13 mouse cellular contexts compared by ENCODE assay signal in the genomic region with DNA sequence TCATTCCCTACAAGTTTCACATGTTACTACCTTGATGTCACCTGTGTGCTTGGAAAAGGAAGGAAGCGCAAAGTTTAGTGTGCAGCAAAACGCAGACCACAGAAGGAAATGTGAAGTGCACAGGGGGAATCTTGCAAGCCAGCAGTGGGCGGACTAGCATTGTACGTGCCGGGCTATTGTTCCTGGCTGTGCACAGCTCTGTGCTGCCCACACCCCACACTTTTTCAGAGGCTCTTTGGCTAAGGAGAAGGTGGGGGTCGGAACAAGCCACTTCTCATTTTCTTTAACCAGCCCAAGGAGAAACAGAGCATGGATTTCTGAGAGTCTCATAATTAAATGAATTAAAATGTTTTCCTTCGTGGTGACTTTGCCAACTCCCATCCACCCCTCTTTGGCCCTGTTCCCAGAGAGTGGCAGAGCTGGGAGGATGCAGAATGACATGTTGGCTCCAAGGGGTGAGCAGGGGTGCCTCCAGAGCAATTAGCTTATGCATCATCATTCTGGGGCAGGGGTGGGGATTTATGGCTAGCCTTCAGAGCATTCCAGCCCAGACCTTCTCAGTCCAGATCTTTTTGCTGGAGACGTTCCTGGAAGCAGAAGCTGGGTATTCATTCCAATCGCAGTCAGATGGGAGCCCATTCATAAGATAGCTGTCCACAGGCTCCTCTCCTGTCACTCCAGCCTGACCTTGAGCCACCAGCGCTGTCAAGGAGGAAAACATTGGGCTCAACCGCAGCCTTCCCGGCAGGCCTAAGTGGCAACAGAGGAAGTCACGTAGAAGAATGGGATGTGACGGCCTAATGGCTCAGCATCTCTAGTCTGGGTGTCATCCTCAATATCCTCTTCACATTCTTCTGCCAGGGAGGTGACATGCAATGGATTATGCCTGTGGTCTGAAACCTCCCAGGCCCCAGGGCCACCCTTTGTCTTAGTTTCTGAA.
DNase-seq lines count a peak whose midpoint lies in the region; ATAC-seq and TF ChIP-seq lines count a peak whose summit lies in the region.
"Had no signal": no experiment of that assay in that cellular context is flagged by ENCODE, and none has a peak within 500 bp of the region (broad histone marks: within the 10 kb centered on the region; RNA-seq: fewer than 3 reads in every experiment).

No protein-coding gene starts in this region.

- POLR2A ChIA-PET in Patski (lab: Charles Lee) = no interaction called here

- H3K36me3 ChIP-seq in forebrain, embryonic 14.5 days (ENCODE audit: control insufficient read depth, insufficient read depth, low read length) = no peaks in the 10 kb centered on the region
- H3K36me3 ChIP-seq in forebrain, embryonic 11.5 days (ENCODE audit: control insufficient read depth, insufficient read depth, low read length) = no peaks in the 10 kb centered on the region
- no peaks in the 10 kb centered on the region for H3K36me3 ChIP-seq in lung, embryonic 14.5 days (ENCODE audit: insufficient read depth)
- H3K36me3 ChIP-seq in kidney, embryonic 14.5 days (ENCODE audit: control insufficient read depth, insufficient read depth, low read length) = no peaks in the 10 kb centered on the region
- H3K36me3 ChIP-seq: liver, embryonic 15.5 days had no signal

- no peak overlapping the region for H3K9ac ChIP-seq in forebrain, embryonic 14.5 days (ENCODE audit: low read length)
- no peak overlapping the region for H3K9ac ChIP-seq in forebrain, embryonic 11.5 days (ENCODE audit: low read length)
- H3K9ac ChIP-seq in lung, embryonic 14.5 days = no peak overlapping the region
- no peak overlapping the region for H3K9ac ChIP-seq in kidney, embryonic 14.5 days (ENCODE audit: low read depth, low read length)
- H3K9ac ChIP-seq: liver, embryonic 15.5 days had no signal

- H3K9me3 ChIP-seq in forebrain, embryonic 14.5 days (replicated peaks; ENCODE audit: control insufficient read depth, low read length) = no peaks in the 10 kb centered on the region
- no peaks in the 10 kb centered on the region for H3K9me3 ChIP-seq in forebrain, embryonic 11.5 days (ENCODE audit: control insufficient read depth, low read length)
- H3K9me3 ChIP-seq in lung, embryonic 14.5 days (ENCODE audit: low read depth, low read length) = no peaks in the 10 kb centered on the region
- no peaks in the 10 kb centered on the region for H3K9me3 ChIP-seq in kidney, embryonic 14.5 days (ENCODE audit: control insufficient read depth, low read length)
- H3K9me3 ChIP-seq: liver, embryonic 15.5 days had no signal

- peak; percentile 29; the same call in 1 of the 2 replicates for ATAC-seq in forebrain, embryonic 14.5 days
- ATAC-seq in forebrain, embryonic 11.5 days (replicated peaks; ENCODE audit: low FRiP score) = no peak
- ATAC-seq in lung, embryonic 14.5 days (ENCODE audit: insufficient read depth) = no peak
- ATAC-seq in Patski = peak; percentile 10
- peak; percentile 81 to 84 for ATAC-seq in hematopoietic stem cell, adult 5-6 weeks (replicated peaks in 1 of 2; ENCODE audit: insufficient read depth in 1 of 2, low FRiP score in 2 of 2, low TSS enrichment in 1 of 2, low read depth in 1 of 2, poor library complexity in 2 of 2, severe bottlenecking in 2 of 2)
- ATAC-seq in kidney, embryonic 14.5 days (ENCODE audit: low FRiP score, low TSS enrichment) = no peak

- CTCF ChIA-PET in Patski (lab: Charles Lee) = interaction anchor here (0.8 to 1.4 kb wide), 3 partner anchors 29 to 144 kb away, joined by 3 to 5 read pairs (median 4); no protein-coding TSS in a partner anchor

- H3K27ac ChIP-seq in forebrain, embryonic 14.5 days (ENCODE audit: low read depth, low read length) = no peak overlapping the region
- no peak overlapping the region for H3K27ac ChIP-seq in forebrain, embryonic 11.5 days (ENCODE audit: low read depth, low read length)
- H3K27ac ChIP-seq in lung, embryonic 14.5 days (ENCODE audit: low read depth) = no peak overlapping the region
- H3K27ac ChIP-seq in kidney, embryonic 14.5 days (ENCODE audit: low read depth, low read length) = no peak overlapping the region
- H3K27ac ChIP-seq: liver, embryonic 15.5 days had no signal

- H3K4me2 ChIP-seq in forebrain, embryonic 14.5 days (ENCODE audit: low read length) = no peak overlapping the region
- no peak overlapping the region for H3K4me2 ChIP-seq in forebrain, embryonic 11.5 days (ENCODE audit: low read depth, low read length, severe bottlenecking)
- H3K4me2 ChIP-seq in lung, embryonic 14.5 days = no peak overlapping the region
- no peak overlapping the region for H3K4me2 ChIP-seq in kidney, embryonic 14.5 days (replicated peaks; ENCODE audit: low read depth, low read length)
- H3K4me2 ChIP-seq: liver, embryonic 15.5 days had no signal

- H3K27me3 ChIP-seq in forebrain, embryonic 14.5 days (replicated peaks; ENCODE audit: control insufficient read depth, insufficient read depth, low read length) = no peaks in the 10 kb centered on the region
- H3K27me3 ChIP-seq in forebrain, embryonic 11.5 days (ENCODE audit: control insufficient read depth, insufficient read depth, low read length) = no peaks in the 10 kb centered on the region
- H3K27me3 ChIP-seq in lung, embryonic 14.5 days (ENCODE audit: insufficient read depth, low read length) = no peaks in the 10 kb centered on the region
- no peaks in the 10 kb centered on the region for H3K27me3 ChIP-seq in Patski
- H3K27me3 ChIP-seq in kidney, embryonic 14.5 days (ENCODE audit: control insufficient read depth, insufficient read depth, low read length) = no peaks in the 10 kb centered on the region
- H3K27me3 ChIP-seq: liver, embryonic 15.5 days had no signal

- no peak overlapping the region for H3K4me3 ChIP-seq in forebrain, embryonic 14.5 days (ENCODE audit: low read depth, low read length)
- no peak overlapping the region for H3K4me3 ChIP-seq in forebrain, embryonic 11.5 days (ENCODE audit: low read depth, low read length)
- H3K4me3 ChIP-seq in lung, embryonic 14.5 days (ENCODE audit: low read depth, low read length) = no peak overlapping the region
- H3K4me3 ChIP-seq in kidney, embryonic 14.5 days (ENCODE audit: low read length) = no peak overlapping the region
- H3K4me3 ChIP-seq: liver, embryonic 15.5 days had no signal

- TF ChIP-seq CTCF in lung, embryonic 14.5 days (IDR thresholded peaks at IDR 0.05; ENCODE audit: low read depth) = no peak
- TF ChIP-seq CTCF in Patski (IDR thresholded peaks at IDR 0.05) = no peak

- peak; percentile 73 for DNase-seq in forebrain, embryonic 14.5 days (ENCODE audit: low spot score)
- DNase-seq in forebrain, embryonic 11.5 days (ENCODE audit: low spot score) = no peak
- peak; percentile 12 for DNase-seq in lung, embryonic 14.5 days
- no peak for DNase-seq in lung, postnatal 14 days
- DNase-seq in Patski (ENCODE audit: low read depth, low spot score) = peak; percentile 42
- DNase-seq in thymus, postnatal 4 days = no peak
- DNase-seq: adrenal gland, postnatal 36 days; cerebellum, adult 18-20 months; heart, postnatal 36 days; kidney, postnatal 25 days had no signal

- no peaks in the 10 kb centered on the region for H3K4me1 ChIP-seq in forebrain, embryonic 14.5 days (ENCODE audit: control insufficient read depth, insufficient read depth, low read length)
- H3K4me1 ChIP-seq in forebrain, embryonic 11.5 days (replicated peaks; ENCODE audit: control insufficient read depth, insufficient read depth, low read length) = no peaks in the 10 kb centered on the region
- H3K4me1 ChIP-seq in lung, embryonic 14.5 days (ENCODE audit: insufficient read depth) = no peaks in the 10 kb centered on the region
- H3K4me1 ChIP-seq in kidney, embryonic 14.5 days (ENCODE audit: control insufficient read depth, insufficient read depth, low read length) = no peaks in the 10 kb centered on the region
- H3K4me1 ChIP-seq: liver, embryonic 15.5 days had no signal

- in situ Hi-C loops in Patski (cut with MboI; ENCODE audit: low pct_unique_long_range_greater_than_20kb) = no loop called here

- WGBS in forebrain, embryonic 14.5 days = 60% methylated on average over 14 of the region's 14 CpGs
- WGBS in forebrain, embryonic 11.5 days = 72% methylated on average over 14 of the region's 14 CpGs
- WGBS in lung, embryonic 14.5 days = 58% methylated on average over 14 of the region's 14 CpGs
- 66% methylated on average over 14 of the region's 14 CpGs for WGBS in kidney, embryonic 14.5 days

Comparison
In these comparisons a context has a peak if more than half of its experiments do, and no peak if none do; other contexts are left out.
1. ATAC-seq: peak in forebrain, embryonic 14.5 days (single experiment), Patski (single experiment) and hematopoietic stem cell, adult 5-6 weeks (2 of 2); none in forebrain, embryonic 11.5 days (single experiment), lung, embryonic 14.5 days (single experiment) and kidney, embryonic 14.5 days (single experiment).
2. DNase-seq: peak in forebrain, embryonic 14.5 days (single experiment), lung, embryonic 14.5 days (single experiment) and Patski (single experiment); none in forebrain, embryonic 11.5 days (single experiment), lung, postnatal 14 days (single experiment) and thymus, postnatal 4 days (single experiment).